Mouse (Mus musculus) CH12.LX (cell line): ENCODE results near the gene Oxsr1. TPM values are rescaled to one million over a fixed set of nuclear protein-coding genes. Genes with fewer than 3 reads are reported as not detected.

Experiments used
- DNase-seq: peaks from one replicate; pipeline ENCODE4 v3.0.0-alpha.2; 2013; ENCODE audit errors: extremely low read depth
- H3K27ac ChIP-seq: 2 replicates; pipeline ENCODE4 v1.5.1; 2012; ENCODE audit warnings: low read depth, mild to moderate bottlenecking, control low read depth, moderate library complexity; ENCODE audit not compliant: insufficient read depth
- H3K27me3 ChIP-seq: replicated peaks from 2 replicates; pipeline ENCODE3; 2012; ENCODE audit warnings: inconsistent platforms
- H3K36me3 ChIP-seq, 2 experiments: replicated peaks in 1 of 2; 2 replicates each; pipeline versions ENCODE3 to v1.6.1; 2012; ENCODE audit warnings: inconsistent platforms in 1 of 2, low read length in 1 of 2, mild to moderate bottlenecking in 1 of 2, mixed read lengths in 1 of 2, moderate library complexity in 1 of 2; ENCODE audit not compliant: control insufficient read depth in 1 of 2, insufficient read depth in 1 of 2
- H3K4me1 ChIP-seq, 2 experiments: 2 replicates each; pipeline ENCODE4 v1.6.1; 2012; ENCODE audit warnings: inconsistent platforms in 1 of 2, moderate library complexity in 1 of 2; ENCODE audit not compliant: insufficient read depth in 2 of 2, control insufficient read depth in 1 of 2
- H3K4me2 ChIP-seq: 2 replicates; pipeline ENCODE4 v1.6.1; 2012; ENCODE audit warnings: low read depth, mild to moderate bottlenecking, control low read depth; ENCODE audit not compliant: poor library complexity, insufficient read depth, severe bottlenecking
- H3K4me3 ChIP-seq, 3 experiments: fragments of 150-350 bp in 1 of 3; sonication (generic) in 1 of 3; replicated peaks in 1 of 3; 2 replicates each; pipeline versions ENCODE3 to v1.5.1; 2011 to 2012; ENCODE audit warnings: low read depth in 2 of 3, low read length in 2 of 3, mild to moderate bottlenecking in 2 of 3, moderate library complexity in 2 of 3, control low read depth in 1 of 3, improper control_type of control experiment in 1 of 3, inconsistent platforms in 1 of 3, mixed read lengths in 1 of 3; ENCODE audit not compliant: poor library complexity in 1 of 3
- H3K79me2 ChIP-seq: replicated peaks from 2 replicates; pipeline ENCODE4 v1.6.1; 2012; ENCODE audit warnings: mild to moderate bottlenecking, moderate library complexity; ENCODE audit not compliant: control insufficient read depth, poor library complexity, insufficient read depth, severe bottlenecking; ENCODE audit errors: extremely low read depth
- H3K9ac ChIP-seq: 2 replicates; pipeline ENCODE4 v1.6.1; 2012; ENCODE audit warnings: low read depth, mild to moderate bottlenecking, control low read depth, moderate library complexity; ENCODE audit not compliant: insufficient read depth
- H3K9me3 ChIP-seq: replicated peaks from 2 replicates; pipeline ENCODE3; 2012; ENCODE audit warnings: low read length, inconsistent platforms, mixed read lengths
- BHLHE40 ChIP-seq: IDR thresholded peaks from 2 replicates; pipeline ENCODE4 v1.6.1; 2011; ENCODE audit warnings: mild to moderate bottlenecking, low read depth, low read length, improper control_type of control experiment
- CTCF ChIP-seq, 2 experiments: IDR thresholded peaks in 1 of 2; conservative IDR thresholded peaks in 1 of 2; 2 replicates each; pipeline ENCODE4 v1.5.1; 2011 to 2012; ENCODE audit warnings: low read depth in 2 of 2, low read length in 2 of 2, improper control_type of control experiment in 1 of 2, inconsistent platforms in 1 of 2, mild to moderate bottlenecking in 1 of 2, moderate library complexity in 1 of 2
- ELF1 ChIP-seq: IDR thresholded peaks from 2 replicates; pipeline ENCODE4 v1.6.1; 2014; ENCODE audit warnings: low read depth, mild to moderate bottlenecking, inconsistent platforms, low read length, improper control_type of control experiment
- ETS1 ChIP-seq: conservative IDR thresholded peaks from 2 replicates; pipeline ENCODE4 v1.6.1; 2012; ENCODE audit warnings: low read depth, mild to moderate bottlenecking, inconsistent platforms, low read length, improper control_type of control experiment, moderate library complexity
- IRF4 ChIP-seq: IDR thresholded peaks from 2 replicates; pipeline ENCODE4 v1.6.1; 2014; ENCODE audit warnings: low read depth, mild to moderate bottlenecking, inconsistent platforms, low read length, improper control_type of control experiment
- MEF2A ChIP-seq: IDR thresholded peaks from 2 replicates; pipeline ENCODE4 v1.6.1; 2014; ENCODE audit warnings: low read depth, mild to moderate bottlenecking, inconsistent platforms, low read length, improper control_type of control experiment, borderline replicate concordance
- MXI1 ChIP-seq: IDR thresholded peaks from 2 replicates; pipeline ENCODE4 v1.6.1; 2011; ENCODE audit warnings: mild to moderate bottlenecking, low read depth, low read length, improper control_type of control experiment
- MYC ChIP-seq: IDR thresholded peaks from 2 replicates; pipeline ENCODE4 v1.6.1; 2011; ENCODE audit warnings: low read depth, mild to moderate bottlenecking, improper control_type of control experiment, low read length
- NELFE ChIP-seq: IDR thresholded peaks from 2 replicates; pipeline ENCODE4 v1.6.1; 2011; ENCODE audit warnings: low read depth, low read length, improper control_type of control experiment
- NRF1 ChIP-seq: IDR thresholded peaks from 2 replicates; pipeline ENCODE4 v1.6.1; 2014; ENCODE audit warnings: low read depth, mild to moderate bottlenecking, inconsistent platforms, low read length, improper control_type of control experiment, moderate library complexity
- POLR2AphosphoS2 ChIP-seq: IDR thresholded peaks from 2 replicates; pipeline ENCODE4 v1.6.1; 2011; ENCODE audit warnings: low read depth, low read length, improper control_type of control experiment
- RAD21 ChIP-seq: IDR thresholded peaks from 2 replicates; pipeline ENCODE4 v1.6.1; 2011; ENCODE audit warnings: low read depth, mild to moderate bottlenecking, low read length, improper control_type of control experiment, moderate library complexity
- RCOR1 ChIP-seq: conservative IDR thresholded peaks from 2 replicates; pipeline ENCODE4 v1.6.1; 2012; ENCODE audit warnings: low read depth, mild to moderate bottlenecking, inconsistent platforms, low read length, improper control_type of control experiment
- UBTF ChIP-seq: IDR thresholded peaks from 2 replicates; pipeline ENCODE4 v1.6.1; 2012; ENCODE audit warnings: low read depth, mild to moderate bottlenecking, inconsistent platforms, low read length, improper control_type of control experiment, moderate library complexity
- USF2 ChIP-seq: conservative IDR thresholded peaks from 2 replicates; pipeline ENCODE4 v1.6.1; 2011; ENCODE audit warnings: low read depth, low read length, improper control_type of control experiment
- ZKSCAN1 ChIP-seq: IDR thresholded peaks from 2 replicates; pipeline ENCODE4 v1.6.1; 2012; ENCODE audit warnings: low read depth, inconsistent platforms, low read length, improper control_type of control experiment, borderline replicate concordance
- ZMIZ1 ChIP-seq: IDR thresholded peaks from 2 replicates; pipeline ENCODE4 v1.6.1; 2012; ENCODE audit warnings: low read depth, mild to moderate bottlenecking, inconsistent platforms, low read length, improper control_type of control experiment
- dilution Hi-C: fragments of 300-500 bp; cut with MboI; formaldehyde crosslinking; loops from 2 replicates; pipeline ENCODE4 v1.14.3; 2020; ENCODE audit warnings: low sequenced_read_pairs; ENCODE audit not compliant: extremely low pct_unique_long_range_greater_than_20kb, extremely low pct_ligation_motif_present
- in situ Hi-C: fragments of 300-500 bp; cut with MboI; formaldehyde crosslinking; loops from 3 replicates; pipeline ENCODE4 v1.14.3; 2019; ENCODE audit warnings: low sequenced_read_pairs, low pct_ligation_motif_present, low pct_unique_long_range_greater_than_20kb, mixed read lengths
- polyA plus RNA-seq: library from polyadenylated mRNA; unstranded; fragments of >175 nt; gene quantifications from 2 replicates; pipeline ENCODE4 v1.2.1, GENCODE M21; 2012; ENCODE audit warnings: low read depth; ENCODE audit not compliant: insufficient read length
- total RNA-seq, 2 experiments: library from RNA; depleted of rRNA; stranded (reverse); fragments of 300-350 nt in 1 of 2; fragments of >200 nt in 1 of 2; gene quantifications; 2 replicates each; pipeline ENCODE4 v1.2.3; 2012 to 2014

Gene Oxsr1
- total and polyA plus RNA-seq, 3 experiments, result 22.1 to 36.1 (median 33.3) TPM

DNA sequence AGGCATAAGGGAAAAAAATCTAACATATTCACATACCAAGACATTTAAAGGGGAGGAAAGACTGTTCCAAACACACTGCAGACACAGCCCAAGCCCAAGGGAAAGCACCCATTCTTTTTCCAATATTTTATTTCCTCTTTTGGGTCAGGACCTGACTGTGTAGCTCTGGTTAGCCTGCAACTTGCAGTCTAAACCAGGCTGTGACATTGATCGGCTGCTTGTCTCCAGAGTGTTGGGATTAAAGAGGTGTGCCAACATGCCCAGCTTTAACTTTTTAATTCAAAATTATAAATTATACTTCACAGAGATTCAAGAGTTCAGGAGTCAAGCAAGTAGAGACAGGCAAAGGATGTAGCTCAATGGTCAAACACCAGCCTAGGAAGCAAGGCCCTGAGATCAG lies 67.1 kb downstream of the Oxsr1 start:
- Histone ChIP-seq H3K4me3 (no peak overlapping the region), H3K9ac (0 out of 2 replicates have a peak overlapping the region, but pooled peaks have one; percentile 20), H3K79me2 (no peaks in the 10 kb centered on the region)
- in situ Hi-C loops, result no loop called here
- TF ChIP-seq BHLHE40 (no peak), IRF4 (peak; percentile 10; the same call in 1 of the 2 replicates)
- TF ChIP-seq, all 38 proteins: peak for 1
- Histone ChIP-seq H3K9me3 (no peaks in the 10 kb centered on the region), H3K36me3 (peaks cover 27 to 60% of the 10 kb centered on the region in 2 experiments), H3K4me2 (no peak overlapping the region), H3K27ac (no peak overlapping the region; the same call in 1 of the 2 replicates), H3K4me1 (peaks cover 7 to 54% of the 10 kb centered on the region in 2 experiments), H3K27me3 (no peaks in the 10 kb centered on the region)
- dilution Hi-C loops, result no loop called here
- DNase-seq, result peak; percentile 41

DNA sequence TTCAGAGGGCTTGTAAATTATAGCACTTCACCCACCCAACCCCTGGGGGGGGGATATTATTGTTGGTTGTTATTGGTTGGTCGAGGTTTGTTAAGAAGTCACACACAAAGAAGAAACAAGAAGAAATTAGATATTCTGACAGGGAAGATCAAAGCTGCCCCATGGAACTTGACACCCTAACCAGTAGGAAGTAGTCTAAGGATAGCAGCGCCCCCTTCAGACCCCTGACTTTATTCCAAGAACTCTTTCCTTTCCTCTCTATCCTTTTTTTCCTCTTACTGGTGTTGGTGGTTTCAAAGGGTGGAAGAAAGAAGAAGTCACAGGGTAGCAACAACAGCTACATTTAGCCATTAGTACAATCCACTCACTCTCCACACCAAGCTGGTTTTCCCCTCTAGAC lies 68.0 kb downstream of the Oxsr1 start:
- no peaks in the 10 kb centered on the region for H3K27me3 ChIP-seq
- in situ Hi-C loops, result no loop called here
- H3K4me1 ChIP-seq, result peaks cover 7 to 49% of the 10 kb centered on the region in 2 experiments
- no peak for TF ChIP-seq MXI1
- no peak for TF ChIP-seq ZMIZ1
- TF ChIP-seq RCOR1, result no peak
- peak in 1 of 2 experiments; percentile 50; a peak in 2 of 4 replicates for TF ChIP-seq CTCF (conservative IDR thresholded peaks at IDR 0.05 in 1 of 2, IDR thresholded peaks at IDR 0.05 in 1 of 2; ENCODE audit: low read depth in 2 of 2, low read length in 2 of 2)
- no peak for TF ChIP-seq ZKSCAN1
- no peak for TF ChIP-seq POLR2AphosphoS2
- TF ChIP-seq USF2, result no peak
- no peak for TF ChIP-seq NELFE
- no peak for TF ChIP-seq UBTF
- TF ChIP-seq MEF2A, result no peak; the same call in 1 of the 2 replicates
- no peak for TF ChIP-seq ETS1
- TF ChIP-seq NRF1, result no peak
- TF ChIP-seq ELF1, result 0 out of 2 replicates have a peak, but pooled peaks have one; percentile 25
- no peak; the same call in none of the 2 replicates for TF ChIP-seq RAD21
- no peak for TF ChIP-seq MYC
- TF ChIP-seq, all 38 proteins: peak for 2
- dilution Hi-C loops, result no loop called here
- Histone ChIP-seq H3K9me3 (no peaks in the 10 kb centered on the region), H3K79me2 (no peaks in the 10 kb centered on the region), H3K4me2 (peak overlapping the region; percentile 91), H3K9ac (peak overlapping the region; percentile 20; the same call in 1 of the 2 replicates), H3K4me3 (peak overlapping the region; percentile 18 to 33 (median 19)), H3K27ac (peak overlapping the region; percentile 60), H3K36me3 (peaks cover 25 to 62% of the 10 kb centered on the region in 2 experiments)
- DNase-seq, result no peak
